Mouse (Mus musculus): ENCODE measurements around the gene Slain2. TPM values are rescaled to one million over a fixed set of nuclear protein-coding genes. Genes with fewer than 3 reads are reported as not detected.
"Not testable (repeated sequence)": the region's sequence is repeated elsewhere in the genome, so short reads cannot be mapped to it uniquely, and the experiment has no call there.

Slain2 gene
- polyA plus RNA-seq, 1 experiment: 16.9 TPM

DNA sequence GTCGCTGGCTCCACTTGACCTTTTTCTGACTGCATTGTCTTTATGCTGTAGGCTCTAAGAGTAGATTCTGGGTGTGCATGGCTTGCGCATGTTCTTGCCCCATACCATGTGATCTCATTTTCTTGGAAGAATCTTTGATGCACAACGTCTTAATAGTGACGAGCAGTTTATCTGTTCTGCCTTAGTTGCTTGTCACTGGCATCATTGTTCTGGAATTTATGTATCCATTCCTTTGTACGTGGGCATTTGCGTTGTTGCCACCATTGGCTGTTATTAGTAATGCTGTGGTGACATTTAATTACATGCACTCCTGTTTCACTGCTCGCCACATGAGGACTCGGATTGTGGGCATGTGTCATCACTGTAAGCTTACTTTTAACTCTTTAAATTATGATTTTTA, 7.1 kb downstream of the Slain2 start:
- Histone ChIP-seq H3K27me3 (ENCODE audit: control insufficient read depth, insufficient read depth, low read length) (no peaks in the 10 kb centered on the region), H3K27ac (ENCODE audit: insufficient read depth, low read depth, low read length) (no peak overlapping the region), H3K4me1 (ENCODE audit: control insufficient read depth, insufficient read depth, insufficient read length, low read length) (peaks cover 13% of the 10 kb centered on the region; the same call in 1 of the 2 replicates), H3K4me3 (ENCODE audit: low read depth, low read length) (no peak overlapping the region), H3K36me3 (ENCODE audit: control insufficient read depth, insufficient read depth, low read length) (no peaks in the 10 kb centered on the region)
- WGBS: 93% methylated on average over 8 of the region's 8 CpGs
- TF ChIP-seq CTCF (IDR thresholded peaks at IDR 0.05; ENCODE audit: extremely low read depth, insufficient read length, insufficient replicate concordance, low read depth, low read length) (no peak), POLR2A (IDR thresholded peaks at IDR 0.05; ENCODE audit: low read depth, low read length) (no peak)

DNA sequence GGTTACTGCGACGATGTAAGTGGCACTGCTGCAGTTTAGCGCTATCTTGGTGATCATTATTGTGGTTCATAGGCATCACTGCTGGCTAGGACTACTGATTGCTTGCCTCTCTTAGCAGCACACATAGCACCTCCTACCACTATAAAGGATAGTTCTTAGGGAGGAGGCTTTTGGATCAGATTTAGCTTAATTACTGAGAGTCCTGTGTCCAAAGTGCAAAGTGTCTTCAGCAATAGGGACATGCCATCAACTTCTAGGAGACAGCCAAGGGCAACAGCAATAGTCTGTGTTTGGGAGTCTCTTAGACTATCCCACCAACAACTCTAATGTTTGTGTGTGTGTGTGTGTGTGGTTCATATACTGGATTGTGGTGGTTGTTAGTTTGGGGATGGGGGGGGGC, 8.7 kb downstream of the Slain2 start:
- Histone ChIP-seq H3K36me3 (ENCODE audit: control insufficient read depth, insufficient read depth, low read length) (no peaks in the 10 kb centered on the region), H3K27me3 (ENCODE audit: control insufficient read depth, insufficient read depth, low read length) (no peaks in the 10 kb centered on the region), H3K4me3 (ENCODE audit: low read depth, low read length) (no peak overlapping the region), H3K4me1 (ENCODE audit: control insufficient read depth, insufficient read depth, insufficient read length, low read length) (peaks cover 7% of the 10 kb centered on the region; the same call in 1 of the 2 replicates), H3K27ac (ENCODE audit: insufficient read depth, low read depth, low read length) (peak overlapping the region; percentile 30; the same call in 1 of the 2 replicates)
- no peak for TF ChIP-seq CTCF (IDR thresholded peaks at IDR 0.05; ENCODE audit: extremely low read depth, insufficient read length, insufficient replicate concordance, low read depth, low read length)
- no peak for TF ChIP-seq POLR2A (IDR thresholded peaks at IDR 0.05; ENCODE audit: low read depth, low read length)
- 51% methylated on average over 3 of the region's 3 CpGs for WGBS

DNA sequence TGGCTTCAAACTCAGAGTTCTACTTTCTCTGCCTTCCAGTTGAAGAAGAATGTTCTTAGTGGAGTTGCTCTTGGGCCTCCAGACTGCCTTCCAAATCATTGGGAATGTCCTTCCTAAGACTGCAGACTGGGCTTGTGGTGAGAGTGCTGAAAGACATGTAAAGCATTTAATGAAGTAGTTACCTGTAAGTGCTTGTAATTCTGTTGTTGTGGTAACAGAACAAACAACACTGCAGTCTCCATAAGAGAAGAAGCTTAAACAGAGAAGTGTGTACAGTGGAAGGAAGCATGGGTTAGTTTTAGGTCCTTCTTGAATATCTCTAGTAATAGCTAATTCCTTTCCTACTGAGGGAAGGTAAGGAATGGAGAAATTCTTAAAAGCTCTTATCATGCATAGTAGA, 13.0 kb downstream of the Slain2 start:
- TF ChIP-seq CTCF (IDR thresholded peaks at IDR 0.05; ENCODE audit: extremely low read depth, insufficient read length, insufficient replicate concordance, low read depth, low read length) (no peak), POLR2A (IDR thresholded peaks at IDR 0.05; ENCODE audit: low read depth, low read length) (no peak)
- no peaks in the 10 kb centered on the region for H3K27me3 ChIP-seq (ENCODE audit: control insufficient read depth, insufficient read depth, low read length)
- H3K4me3 ChIP-seq (ENCODE audit: low read depth, low read length): no peak overlapping the region
- no peaks in the 10 kb centered on the region for H3K36me3 ChIP-seq (ENCODE audit: control insufficient read depth, insufficient read depth, low read length)
- no peak overlapping the region for H3K27ac ChIP-seq (ENCODE audit: insufficient read depth, low read depth, low read length)
- peaks cover 7% of the 10 kb centered on the region; the same call in 1 of the 2 replicates for H3K4me1 ChIP-seq (ENCODE audit: control insufficient read depth, insufficient read depth, insufficient read length, low read length)

DNA sequence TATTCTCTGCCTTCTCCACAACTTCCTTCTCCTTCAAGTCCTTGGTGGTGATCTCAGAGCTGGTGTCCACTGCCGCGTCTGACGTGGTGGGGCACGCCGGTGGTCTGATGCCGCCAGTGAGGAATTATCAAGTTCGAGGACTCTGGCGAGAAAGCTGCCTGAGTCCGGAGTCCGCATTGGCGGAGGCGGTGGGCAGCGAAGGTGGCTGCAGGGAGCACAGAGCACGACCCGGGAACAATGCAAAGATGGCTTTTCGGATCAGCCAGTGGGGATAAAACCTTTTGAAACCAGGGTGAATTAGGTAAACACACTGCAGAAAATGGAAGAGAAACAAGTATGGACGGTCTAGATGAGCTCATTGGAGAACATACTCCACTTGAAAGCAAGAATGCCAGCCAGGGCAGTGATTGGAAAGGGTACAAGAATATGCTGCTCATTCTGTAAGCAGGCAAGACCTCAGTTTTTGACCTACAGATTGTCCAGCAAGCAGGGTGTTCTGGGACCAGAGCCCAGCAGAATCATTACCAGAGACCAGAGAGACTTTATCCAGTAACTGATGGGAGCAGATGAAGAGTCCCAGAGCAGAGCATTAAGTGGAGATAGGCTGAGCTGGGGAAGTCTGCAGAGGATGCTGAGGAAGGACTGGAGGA, 19.0 kb downstream of the Slain2 start:
- TF ChIP-seq POLR2A (IDR thresholded peaks at IDR 0.05; ENCODE audit: low read depth, low read length) (no peak), CTCF (IDR thresholded peaks at IDR 0.05; ENCODE audit: extremely low read depth, insufficient read length, insufficient replicate concordance, low read depth, low read length) (no peak)
- Histone ChIP-seq H3K4me1 (ENCODE audit: control insufficient read depth, insufficient read depth, insufficient read length, low read length) (no peaks in the 10 kb centered on the region), H3K27me3 (ENCODE audit: control insufficient read depth, insufficient read depth, low read length) (no peaks in the 10 kb centered on the region), H3K27ac (ENCODE audit: insufficient read depth, low read depth, low read length) (no peak overlapping the region), H3K36me3 (ENCODE audit: control insufficient read depth, insufficient read depth, low read length) (no peaks in the 10 kb centered on the region), H3K4me3 (ENCODE audit: low read depth, low read length) (no peak overlapping the region)
- WGBS: 93% methylated on average over 17 of the region's 17 CpGs

DNA sequence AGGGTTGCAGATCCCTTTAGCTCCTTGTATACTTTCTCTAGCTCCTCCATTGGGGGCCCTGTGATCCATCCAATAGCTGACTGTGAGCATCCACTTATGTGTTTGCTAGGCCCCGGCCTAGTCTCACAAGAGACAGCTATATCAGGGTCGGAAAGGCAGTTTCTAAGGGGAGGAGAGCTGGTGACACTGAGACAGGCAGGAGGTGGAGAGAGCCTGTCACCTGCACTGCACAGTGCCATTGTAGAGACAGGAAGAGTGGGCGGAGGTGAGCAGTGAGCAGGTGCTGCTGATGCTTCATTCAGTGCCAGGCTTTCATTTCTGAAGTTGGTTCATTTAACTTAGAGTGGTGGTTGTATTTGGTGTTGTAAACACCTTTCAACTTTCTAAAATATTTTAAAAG, 24.3 kb downstream of the Slain2 start:
- H3K27me3 ChIP-seq (ENCODE audit: control insufficient read depth, insufficient read depth, low read length); H3K4me3 ChIP-seq (ENCODE audit: low read depth, low read length); H3K4me1 ChIP-seq (ENCODE audit: control insufficient read depth, insufficient read depth, insufficient read length, low read length); H3K36me3 ChIP-seq (ENCODE audit: control insufficient read depth, insufficient read depth, low read length); H3K27ac ChIP-seq (ENCODE audit: insufficient read depth, low read depth, low read length): not testable (repeated sequence)
- WGBS: 90% methylated on average over 3 of the region's 3 CpGs

DNA sequence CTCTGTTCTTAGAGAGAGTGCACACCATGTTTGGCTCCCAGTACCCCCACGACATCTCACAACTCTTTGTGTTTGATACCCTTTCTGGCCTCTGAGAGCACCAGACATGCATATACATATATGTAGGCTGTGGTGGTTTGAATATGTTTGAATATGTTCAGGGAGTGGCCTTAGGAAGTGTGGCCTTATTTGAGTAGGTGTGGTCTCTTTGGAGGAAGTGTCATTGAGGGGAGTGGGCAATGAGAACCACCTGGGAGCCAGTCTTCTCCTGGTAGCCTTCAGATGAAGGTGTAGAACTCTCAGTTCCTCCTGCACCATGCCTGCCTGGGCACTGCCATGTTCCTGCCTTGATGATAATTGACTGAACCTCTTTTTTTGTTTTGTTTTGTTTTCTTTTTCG, 25.2 kb downstream of the Slain2 start:
- WGBS: 92% methylated on average over 2 of the region's 2 CpGs
- Histone ChIP-seq H3K4me3 (ENCODE audit: low read depth, low read length) (no peak overlapping the region), H3K4me1 (ENCODE audit: control insufficient read depth, insufficient read depth, insufficient read length, low read length) (peaks cover 3% of the 10 kb centered on the region; the same call in 1 of the 2 replicates), H3K27ac (ENCODE audit: insufficient read depth, low read depth, low read length) (no peak overlapping the region), H3K36me3 (ENCODE audit: control insufficient read depth, insufficient read depth, low read length) (peaks cover 4% of the 10 kb centered on the region; the same call in 1 of the 2 replicates), H3K27me3 (ENCODE audit: control insufficient read depth, insufficient read depth, low read length) (no peaks in the 10 kb centered on the region)
- TF ChIP-seq POLR2A (IDR thresholded peaks at IDR 0.05; ENCODE audit: low read depth, low read length): no peak
- TF ChIP-seq CTCF (IDR thresholded peaks at IDR 0.05; ENCODE audit: extremely low read depth, insufficient read length, insufficient replicate concordance, low read depth, low read length): no peak

DNA sequence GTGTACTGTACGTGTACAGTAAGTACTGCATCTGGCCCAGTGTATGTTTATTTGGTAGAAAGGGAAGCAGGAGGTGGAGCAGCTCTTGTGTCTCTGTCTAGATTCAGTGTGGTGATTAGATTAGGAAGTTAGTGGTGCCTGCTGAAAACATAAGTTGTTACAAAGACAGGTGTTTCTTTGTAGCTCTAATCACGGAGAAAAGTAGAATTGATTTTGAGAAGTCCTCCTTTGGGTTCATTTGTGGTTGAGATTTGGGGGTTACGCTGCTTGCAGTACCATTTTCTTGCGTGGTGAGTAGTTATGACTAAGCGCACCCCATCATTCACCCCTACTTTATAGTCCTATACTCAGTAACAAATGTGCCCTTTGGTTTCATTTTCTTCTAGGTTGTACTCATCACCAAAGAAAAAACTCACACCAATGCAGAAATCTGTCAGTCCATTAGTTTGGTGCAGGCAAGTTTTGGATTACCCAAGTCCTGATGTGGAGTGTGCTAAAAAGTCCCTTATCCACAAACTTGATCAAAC, 26.9 kb downstream of the Slain2 start:
- H3K27me3 ChIP-seq (ENCODE audit: control insufficient read depth, insufficient read depth, low read length): no peaks in the 10 kb centered on the region
- no peak for TF ChIP-seq POLR2A (IDR thresholded peaks at IDR 0.05; ENCODE audit: low read depth, low read length)
- TF ChIP-seq CTCF (IDR thresholded peaks at IDR 0.05; ENCODE audit: extremely low read depth, insufficient read length, insufficient replicate concordance, low read depth, low read length): no peak
- no peak overlapping the region for H3K27ac ChIP-seq (ENCODE audit: insufficient read depth, low read depth, low read length)
- peaks cover 3% of the 10 kb centered on the region; the same call in 1 of the 2 replicates for H3K4me1 ChIP-seq (ENCODE audit: control insufficient read depth, insufficient read depth, insufficient read length, low read length)
- 79% methylated on average over 5 of the region's 5 CpGs for WGBS
- no peak overlapping the region for H3K4me3 ChIP-seq (ENCODE audit: low read depth, low read length)
- peaks cover 4% of the 10 kb centered on the region; the same call in 1 of the 2 replicates for H3K36me3 ChIP-seq (ENCODE audit: control insufficient read depth, insufficient read depth, low read length)

Data from small intestine, adult 2 months (tissue).